Mouse (Mus musculus) kidney, postnatal 0 days (tissue): ENCODE measurements around the gene Hes6. TPM values are rescaled to one million over a fixed set of nuclear protein-coding genes. Genes with fewer than 3 reads are reported as not detected.

Experiments used
- ATAC-seq: fragments of 200-750 bp; cut with Nextera tagmentation; replicated peaks from 2 replicates; pipeline ENCODE4 v1.8.0; 2017; ENCODE audit warnings: low read depth, moderate number of reproducible peaks, moderate TSS enrichment, moderate library complexity; ENCODE audit not compliant: low FRiP score
- DNase-seq: peaks from one replicate; pipeline ENCODE4 v3.0.0-alpha.2; 2016; ENCODE audit warnings: low spot score
- H3K27ac ChIP-seq: fragments of 300-500 bp; sonication (generic); 2 replicates; pipeline ENCODE4 v1.5.1; 2014; ENCODE audit warnings: mild to moderate bottlenecking
- H3K27me3 ChIP-seq: fragments of 300-500 bp; sonication (generic); 2 replicates; pipeline ENCODE4 v1.6.1; 2014; ENCODE audit warnings: low read length, mixed read lengths; ENCODE audit not compliant: insufficient read depth
- H3K36me3 ChIP-seq: fragments of 300-500 bp; sonication (generic); 2 replicates; pipeline ENCODE4 v1.6.1; 2014; ENCODE audit warnings: low read length, mixed read lengths; ENCODE audit not compliant: insufficient read depth
- H3K4me1 ChIP-seq: fragments of 300-500 bp; sonication (generic); replicated peaks from 2 replicates; pipeline ENCODE4 v1.6.1; 2014; ENCODE audit warnings: antibody characterized with exemption, low read length, mixed read lengths; ENCODE audit not compliant: insufficient read depth
- H3K4me2 ChIP-seq: fragments of 300-500 bp; sonication (generic); 2 replicates; pipeline ENCODE4 v1.6.1; 2014; ENCODE audit warnings: mild to moderate bottlenecking, low read length, moderate library complexity, mixed read lengths
- H3K4me3 ChIP-seq: fragments of 300-500 bp; sonication (generic); replicated peaks from 2 replicates; pipeline ENCODE4 v1.5.1; 2014; ENCODE audit warnings: low read depth, low read length
- H3K9ac ChIP-seq: fragments of 300-500 bp; sonication (generic); 2 replicates; pipeline ENCODE4 v1.6.1; 2014; ENCODE audit warnings: low read depth, low read length
- H3K9me3 ChIP-seq: fragments of 300-500 bp; sonication (generic); replicated peaks from 2 replicates; pipeline ENCODE4 v1.6.1; 2016; ENCODE audit warnings: low read length, inconsistent platforms, mixed read lengths
- CTCF ChIP-seq: IDR thresholded peaks from 2 replicates; pipeline ENCODE4 v1.5.1; 2016; ENCODE audit warnings: antibody characterized with exemption, low read depth, mild to moderate bottlenecking, moderate library complexity
- WGBS: fragments of 180-500 bp; shearing (Covaris S2); extraction: QIAGEN DNeasy Blood & Tissue Kit; methylation state at CpG from one replicate; pipeline ENCODE4 v1.1.7; 2014; 5-methylcytosine and 5-hydroxymethylcytosine counted together
- polyA plus RNA-seq: library from polyadenylated mRNA; unstranded; fragments of >200 nt; fragmentation: Nextera tagmentation; extraction: Ambion mirVana; gene quantifications from 2 replicates; pipeline ENCODE4 v1.2.1, GENCODE M21; 2015

Hes6 gene
- polyA plus RNA-seq, 1 experiment from 2014 or later, result 60.6 TPM

DNA sequence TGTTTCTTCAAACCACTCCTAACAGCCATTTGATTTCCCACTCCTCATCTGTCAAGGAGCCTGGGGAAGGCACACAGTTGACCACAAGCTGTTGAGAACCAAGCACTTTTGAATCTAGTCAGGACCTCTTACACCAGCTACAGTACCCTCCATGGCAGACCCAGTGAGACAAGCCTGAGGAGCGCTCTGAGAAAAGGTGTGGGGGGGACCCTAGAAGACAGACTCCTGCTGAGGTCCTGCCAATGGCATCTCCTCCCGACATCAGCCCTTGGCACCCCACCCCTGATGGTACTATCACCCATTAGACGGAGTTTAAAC, 23.2 kb upstream of the Hes6 start:
- Histone ChIP-seq H3K27ac (peak overlapping the region; percentile 83), H3K4me3 (no peak overlapping the region), H3K4me1 (peaks cover 19% of the 10 kb centered on the region), H3K9me3 (no peaks in the 10 kb centered on the region), H3K36me3 (peaks cover 12% of the 10 kb centered on the region; the same call in 1 of the 2 replicates), H3K9ac (no peak overlapping the region), H3K27me3 (no peaks in the 10 kb centered on the region), H3K4me2 (no peak overlapping the region)
- TF ChIP-seq CTCF, result no peak
- no peak for DNase-seq
- 94% methylated on average over 3 of the region's 3 CpGs for WGBS
- no peak for ATAC-seq

DNA sequence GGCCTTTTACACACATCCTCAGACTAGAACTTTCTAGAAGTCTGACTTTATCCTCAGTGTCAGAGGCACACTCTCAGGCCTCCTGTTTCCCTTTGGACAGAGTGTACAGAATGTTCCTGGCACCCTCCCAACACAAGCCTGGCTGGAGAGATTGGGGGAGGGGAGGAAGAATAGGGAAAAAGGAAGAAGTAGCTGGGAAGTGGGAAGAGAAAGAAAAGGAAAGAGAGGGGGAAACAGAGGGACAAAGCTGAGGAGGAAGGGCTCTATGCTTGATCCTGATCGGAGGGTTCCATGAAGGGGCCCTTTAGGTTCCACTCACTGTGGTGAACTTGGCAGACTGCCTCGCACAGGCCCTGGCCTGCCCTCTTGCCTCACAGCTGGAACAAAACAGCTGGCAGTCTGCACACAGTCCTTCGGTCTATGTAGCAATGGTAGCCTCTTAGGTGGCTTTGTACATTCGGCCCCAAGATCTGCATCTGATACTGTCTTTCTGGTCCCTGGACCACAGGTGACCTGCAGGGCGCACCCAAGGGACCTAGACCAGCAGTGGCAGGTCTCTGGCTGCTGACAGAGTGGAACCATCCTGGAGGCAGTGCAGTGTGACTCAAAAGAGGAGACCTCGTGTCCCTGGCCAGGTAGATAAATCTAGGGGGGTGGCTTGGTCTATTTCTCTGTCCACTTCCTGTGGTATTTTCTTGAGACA, 22.7 kb upstream of the Hes6 start:
- no peaks in the 10 kb centered on the region for H3K9me3 ChIP-seq
- TF ChIP-seq CTCF, result no peak
- H3K4me1 ChIP-seq, result peaks cover 19% of the 10 kb centered on the region
- ATAC-seq (peak; percentile 72), DNase-seq (peak; percentile 89)
- H3K27ac ChIP-seq, result peak overlapping the region; percentile 83
- H3K4me2 ChIP-seq, result 0 out of 2 replicates have a peak overlapping the region, but pooled peaks have one; percentile 13
- no peaks in the 10 kb centered on the region for H3K27me3 ChIP-seq
- 44% methylated on average over 6 of the region's 6 CpGs for WGBS
- H3K4me3 ChIP-seq, result no peak overlapping the region
- peaks cover 16% of the 10 kb centered on the region; the same call in 1 of the 2 replicates for H3K36me3 ChIP-seq
- no peak overlapping the region for H3K9ac ChIP-seq

DNA sequence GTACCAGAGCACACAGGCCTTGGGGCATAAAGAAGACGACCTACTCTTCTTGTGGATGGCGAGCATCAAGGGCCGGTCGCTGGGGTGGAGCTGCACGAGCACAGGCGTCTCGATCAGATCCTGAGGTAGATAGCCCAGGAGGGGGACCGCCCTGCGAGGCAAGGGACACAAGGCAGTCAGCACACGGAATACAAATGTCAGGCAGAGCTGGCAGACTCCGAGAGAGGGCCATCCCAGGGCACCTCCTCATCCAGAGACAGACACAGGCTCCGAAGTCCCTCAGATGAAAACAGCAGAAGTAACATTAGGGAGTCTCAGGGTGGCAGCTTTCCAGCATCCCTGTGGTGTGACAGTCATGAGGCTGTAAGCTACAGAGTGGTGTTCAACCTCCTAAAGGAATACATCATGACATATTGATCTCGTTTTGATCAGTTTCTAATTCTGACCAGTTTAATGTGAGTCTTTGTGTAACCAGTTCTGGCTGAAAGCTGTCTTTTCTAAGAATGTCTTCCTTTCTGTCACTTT, 21.8 kb upstream of the Hes6 start:
- Histone ChIP-seq H3K9ac (no peak overlapping the region), H3K27ac (peak overlapping the region; percentile 83), H3K36me3 (peaks cover 17% of the 10 kb centered on the region; the same call in 1 of the 2 replicates), H3K4me3 (no peak overlapping the region), H3K9me3 (no peaks in the 10 kb centered on the region), H3K4me2 (no peak overlapping the region), H3K27me3 (no peaks in the 10 kb centered on the region), H3K4me1 (peaks cover 19% of the 10 kb centered on the region)
- 76% methylated on average over 13 of the region's 13 CpGs for WGBS
- DNase-seq, result no peak
- no peak for ATAC-seq
- no peak for TF ChIP-seq CTCF

GRCm38 (mm10) chr1:91434905-91435304, 21.1 kb upstream of the Hes6 start:
- 94% methylated on average over 8 of the region's 8 CpGs for WGBS
- no peak for TF ChIP-seq CTCF
- no peak for ATAC-seq

GRCm38 (mm10) chr1:91430761-91431160, 16.9 kb upstream of the Hes6 start:
- Histone ChIP-seq H3K4me3 (no peak overlapping the region), H3K4me1 (peaks cover 5% of the 10 kb centered on the region), H3K36me3 (peaks cover 32% of the 10 kb centered on the region; the same call in 1 of the 2 replicates), H3K9me3 (no peaks in the 10 kb centered on the region), H3K27me3 (no peaks in the 10 kb centered on the region), H3K4me2 (no peak overlapping the region), H3K9ac (no peak overlapping the region), H3K27ac (no peak overlapping the region)
- TF ChIP-seq CTCF, result no peak
- DNase-seq (no peak), ATAC-seq (no peak)
- 72% methylated on average over 7 of the region's 7 CpGs for WGBS

More at GRCm38 (mm10) chr1:91434905-91435304, 21.1 kb upstream of the Hes6 start:
- Histone ChIP-seq H3K27me3 (no peaks in the 10 kb centered on the region), H3K4me1 (peaks cover 19% of the 10 kb centered on the region), H3K27ac (0 out of 2 replicates have a peak overlapping the region, but pooled peaks have one; percentile 83), H3K4me2 (no peak overlapping the region), H3K9me3 (no peaks in the 10 kb centered on the region), H3K9ac (no peak overlapping the region), H3K4me3 (no peak overlapping the region), H3K36me3 (peaks cover 17% of the 10 kb centered on the region; the same call in 1 of the 2 replicates)
- no peak for DNase-seq

GRCm38 (mm10) chr1:91429212-91429611, 15.4 kb upstream of the Hes6 start:
- 95% methylated on average over 10 of the region's 10 CpGs for WGBS
- ATAC-seq (no peak), DNase-seq (no peak)
- Histone ChIP-seq H3K4me2 (no peak overlapping the region), H3K27ac (no peak overlapping the region), H3K9me3 (no peaks in the 10 kb centered on the region), H3K36me3 (peaks cover 32% of the 10 kb centered on the region; the same call in 1 of the 2 replicates), H3K9ac (no peak overlapping the region), H3K27me3 (no peaks in the 10 kb centered on the region), H3K4me3 (no peak overlapping the region), H3K4me1 (no peaks in the 10 kb centered on the region)
- TF ChIP-seq CTCF, result no peak
